Mouse (Mus musculus) T-helper 17 cell (primary cell): ENCODE measurements around the gene Ptprj.

Experiments used
- in situ Hi-C, 2 experiments: fragments of 300-600 bp; cut with MboI, MseI; formaldehyde crosslinking; loops; 1 replicate in 1 of 2; 2 replicates in 1 of 2; pipeline ENCODE4 v1.15.1; 2025; ENCODE audit warnings: high pct_unique_total_duplicates in 2 of 2

The Ptprj gene

GRCm38 (mm10) chr2:90560197-90560843 lies 20.1 kb downstream of the Ptprj start:
- in situ Hi-C loops: loop anchor here in 1 of 2 experiments (5.0 kb wide), 1 partner anchor 63 kb away; no protein-coding TSS in a partner anchor

DNA sequence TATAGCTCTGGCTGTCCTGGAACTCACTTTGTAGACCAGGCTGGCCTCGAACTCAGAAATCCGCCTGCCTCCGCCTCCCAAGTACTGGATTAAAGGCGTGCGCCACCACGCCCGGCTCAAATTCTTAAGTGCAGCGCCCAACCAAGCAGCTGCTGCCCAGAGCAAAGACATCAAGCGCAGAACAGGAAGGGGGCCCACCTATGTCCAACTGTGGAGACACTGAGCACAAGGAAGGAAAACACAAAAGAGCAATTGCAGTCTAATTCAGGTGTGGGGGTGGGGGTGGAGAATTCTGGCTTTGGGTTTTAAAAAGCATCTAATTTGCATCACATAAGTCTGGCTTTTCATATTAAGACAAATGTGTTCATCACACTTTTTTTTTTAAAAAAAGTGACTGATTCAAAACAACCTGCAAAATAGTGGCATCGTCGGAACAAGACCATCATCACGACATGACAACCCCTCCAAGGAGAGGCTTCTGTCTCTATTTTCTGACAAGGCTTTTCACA lies 20.7 kb downstream of the Ptprj start:
- in situ Hi-C loops: loop anchor here in 1 of 2 experiments (5.0 kb wide), 1 partner anchor 62 kb away; no protein-coding TSS in a partner anchor

DNA sequence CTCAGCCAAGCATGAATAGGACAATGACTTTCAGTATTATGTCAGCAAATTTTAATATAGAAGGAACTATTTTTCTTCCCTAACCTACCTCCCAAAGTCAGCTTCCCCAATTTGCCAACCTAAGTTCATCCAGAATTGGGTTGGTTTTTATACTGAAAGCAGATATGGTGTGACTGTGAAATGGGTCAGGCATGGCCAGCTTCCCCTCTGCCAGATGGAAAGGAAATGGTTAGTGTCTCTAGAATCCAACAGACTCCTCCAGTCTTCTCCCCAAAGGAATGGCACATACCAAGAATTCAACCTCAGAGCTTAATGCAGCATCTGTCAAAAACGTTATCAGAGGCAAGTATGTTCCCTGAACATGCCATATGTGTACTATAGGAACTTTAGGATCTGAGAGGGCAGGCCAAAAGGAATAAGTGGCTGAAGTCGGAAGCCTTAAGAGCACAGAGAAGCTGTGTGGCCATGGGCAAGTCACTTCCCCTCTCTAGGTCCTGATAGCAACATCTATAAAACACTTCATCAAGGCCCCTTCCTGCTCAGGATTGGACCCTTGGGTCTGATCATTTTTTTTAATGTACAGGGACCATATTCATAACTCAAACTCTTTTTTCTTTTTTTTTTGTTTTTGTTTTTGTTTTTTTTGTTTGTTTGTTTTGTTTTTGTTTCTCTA lies 21.3 kb downstream of the Ptprj start:
- in situ Hi-C loops: no loop called here

GRCm38 (mm10) chr2:90558361-90558760 lies 22.1 kb downstream of the Ptprj start:
- in situ Hi-C loops: no loop called here

- in situ Hi-C loops: no loop called here
These were observed 22.5 kb downstream of the Ptprj start for GRCm38 (mm10) chr2:90557913-90558312.

GRCm38 (mm10) chr2:90555744-90556143 lies 24.7 kb downstream of the Ptprj start:
- in situ Hi-C loops: no loop called here

DNA sequence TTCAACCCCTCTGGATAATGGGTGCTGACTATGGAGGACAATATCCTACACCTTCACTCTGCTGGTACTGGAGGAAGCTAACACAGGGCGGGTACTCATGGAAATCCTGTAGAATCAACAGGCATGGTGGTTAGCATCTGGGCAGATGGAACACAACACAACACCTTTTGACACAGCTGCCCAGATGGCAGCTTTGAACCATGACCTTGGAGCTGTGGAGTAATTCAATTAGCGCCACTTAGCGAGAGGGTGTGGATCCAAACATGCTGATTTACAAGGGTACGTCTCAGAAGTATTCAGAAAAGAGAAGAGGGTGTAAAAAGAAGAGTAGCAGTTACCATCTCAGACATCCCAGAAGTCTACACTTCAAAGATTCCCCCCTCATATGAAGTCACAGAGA lies 25.6 kb downstream of the Ptprj start:
- in situ Hi-C loops: loop anchor here in 1 of 2 experiments (5.0 kb wide), 1 partner anchor 83 kb away; no protein-coding TSS in a partner anchor

- in situ Hi-C loops: loop anchor here in 1 of 2 experiments (5.0 kb wide), 1 partner anchor 82 kb away; no protein-coding TSS in a partner anchor
These were observed 26.6 kb downstream of the Ptprj start for GRCm38 (mm10) chr2:90553861-90554260.

GRCm38 (mm10) chr2:90550656-90551055 lies 29.8 kb downstream of the Ptprj start:
- in situ Hi-C loops: loop anchor here in 1 of 2 experiments (5.0 kb wide), 1 partner anchor 78 kb away; no protein-coding TSS in a partner anchor

DNA sequence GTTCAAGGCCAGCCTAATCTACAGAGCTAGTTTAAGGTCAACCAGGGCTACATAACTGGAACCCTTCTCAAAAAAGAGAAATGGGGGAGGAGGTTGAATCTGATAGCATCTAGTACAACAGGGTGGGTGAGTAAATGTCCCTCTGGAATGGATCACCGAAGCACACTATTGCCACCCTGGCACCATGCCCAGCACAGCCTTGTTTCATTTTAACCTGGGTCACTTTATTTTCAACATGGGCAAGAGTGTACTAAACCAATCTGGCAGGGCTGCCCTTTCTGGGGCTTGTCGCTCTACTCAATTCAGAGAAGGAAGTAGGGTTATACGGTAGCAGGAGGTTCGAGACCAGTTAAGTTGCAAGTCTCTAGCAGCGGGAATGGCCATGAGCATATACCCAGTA lies 31.9 kb downstream of the Ptprj start:
- in situ Hi-C loops: loop anchor here (10.0 to 25.0 kb wide), 2 partner anchors 1166 to 1414 kb away; partner anchors contain the start of genes Atg13 (in 1 of the 2) and Harbi1 (in 1 of the 2)

- in situ Hi-C loops: loop anchor here (10.0 to 25.0 kb wide), 2 partner anchors 1168 to 1415 kb away; partner anchors contain the start of genes Atg13 (in 1 of the 2) and Harbi1 (in 1 of the 2)
These were observed 33.3 kb downstream of the Ptprj start for GRCm38 (mm10) chr2:90547144-90547609.

DNA sequence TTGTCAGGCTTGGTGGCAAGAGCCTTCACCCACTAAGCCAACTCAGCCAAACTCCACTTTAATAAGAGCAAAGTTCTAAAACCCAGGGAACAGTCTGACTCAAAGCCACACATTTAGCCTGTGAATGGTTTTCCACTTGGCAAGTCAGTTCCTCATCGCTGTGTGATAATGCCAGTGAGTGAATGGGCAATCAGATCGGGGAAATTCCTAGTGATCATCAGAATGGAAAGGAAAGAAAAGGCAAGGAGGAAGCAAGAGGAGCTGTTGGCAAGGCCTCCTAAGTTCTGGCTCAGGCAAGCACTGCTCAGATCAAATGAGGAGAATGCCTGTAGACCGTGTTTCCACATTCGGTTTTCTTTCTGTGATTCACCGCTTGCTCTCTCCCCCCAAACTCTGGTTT lies 35.2 kb downstream of the Ptprj start:
- in situ Hi-C loops: loop anchor here (10.0 to 25.0 kb wide), 2 partner anchors 1170 to 1417 kb away; partner anchors contain the start of genes Atg13 (in 1 of the 2) and Harbi1 (in 1 of the 2)

GRCm38 (mm10) chr2:90543989-90544388 lies 36.5 kb downstream of the Ptprj start:
- in situ Hi-C loops: loop anchor here (5.0 to 25.0 kb wide), 3 partner anchors 33 to 1418 kb away; partner anchors contain the start of genes Atg13 (in 1 of the 2) and Harbi1 (in 1 of the 2)

DNA sequence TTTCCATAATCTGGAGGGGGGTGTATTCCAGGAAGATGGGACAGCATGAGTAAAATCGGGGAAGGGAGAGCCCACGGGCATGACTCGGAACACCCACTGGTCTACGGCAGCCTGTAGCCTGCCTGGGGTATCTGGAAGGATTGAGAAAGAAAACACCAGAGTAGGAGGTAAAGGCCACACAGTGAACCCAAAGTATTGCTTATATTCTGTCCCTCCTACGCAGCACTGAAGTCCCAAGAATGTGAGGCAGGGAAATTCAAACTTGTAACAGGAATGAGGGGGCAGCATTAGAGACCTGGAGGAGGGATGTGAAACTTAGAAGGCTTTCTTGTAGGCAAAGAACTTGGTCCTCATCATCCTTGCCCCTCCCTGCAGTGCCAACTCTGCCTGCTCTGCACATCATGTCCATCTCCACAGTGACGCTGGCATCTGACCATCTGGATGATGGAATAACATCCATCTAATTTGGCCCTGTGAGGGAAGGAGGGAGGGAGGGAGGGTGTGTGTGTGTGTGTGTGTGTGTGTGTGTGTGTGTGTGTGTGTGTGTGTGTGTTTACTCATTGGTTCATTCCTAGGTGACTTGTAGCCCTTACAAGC lies 37.2 kb downstream of the Ptprj start:
- in situ Hi-C loops: loop anchor here (5.0 to 25.0 kb wide), 3 partner anchors 34 to 1419 kb away; partner anchors contain the start of genes Atg13 (in 1 of the 2) and Harbi1 (in 1 of the 2)

GRCm38 (mm10) chr2:90542656-90543055 lies 37.8 kb downstream of the Ptprj start:
- in situ Hi-C loops: loop anchor here (5.0 to 25.0 kb wide), 3 partner anchors 35 to 1420 kb away; partner anchors contain the start of genes Atg13 (in 1 of the 2) and Harbi1 (in 1 of the 2)

- in situ Hi-C loops: loop anchor here in 1 of 2 experiments (25.0 kb wide), 1 partner anchor 1423 kb away; no protein-coding TSS in a partner anchor
These were observed 41.2 kb downstream of the Ptprj start for GRCm38 (mm10) chr2:90539206-90539605.

DNA sequence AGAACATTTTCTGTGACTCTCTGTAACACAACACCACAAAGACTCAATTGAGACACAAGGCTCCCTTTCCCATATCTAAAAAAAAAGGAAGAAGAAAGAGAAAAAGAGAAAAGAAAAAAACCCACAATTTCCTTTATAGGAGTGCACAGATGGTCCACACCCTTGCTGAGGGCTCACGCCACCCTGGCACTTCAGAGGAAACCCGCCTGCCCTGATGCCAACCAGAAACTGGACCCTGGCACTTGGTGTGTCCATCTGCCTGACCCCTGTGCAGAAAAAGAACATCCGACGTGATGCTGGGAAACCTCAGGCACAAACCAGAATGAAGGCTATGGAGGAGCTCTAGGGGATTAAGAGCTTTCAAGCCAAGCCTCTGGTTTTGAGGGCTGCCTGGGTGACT lies 43.2 kb downstream of the Ptprj start:
- in situ Hi-C loops: loop anchor here in 1 of 2 experiments (25.0 kb wide), 1 partner anchor 1425 kb away; no protein-coding TSS in a partner anchor

GRCm38 (mm10) chr2:90536555-90536954 lies 43.9 kb downstream of the Ptprj start:
- in situ Hi-C loops: loop anchor here in 1 of 2 experiments (25.0 kb wide), 1 partner anchor 1426 kb away; no protein-coding TSS in a partner anchor

DNA sequence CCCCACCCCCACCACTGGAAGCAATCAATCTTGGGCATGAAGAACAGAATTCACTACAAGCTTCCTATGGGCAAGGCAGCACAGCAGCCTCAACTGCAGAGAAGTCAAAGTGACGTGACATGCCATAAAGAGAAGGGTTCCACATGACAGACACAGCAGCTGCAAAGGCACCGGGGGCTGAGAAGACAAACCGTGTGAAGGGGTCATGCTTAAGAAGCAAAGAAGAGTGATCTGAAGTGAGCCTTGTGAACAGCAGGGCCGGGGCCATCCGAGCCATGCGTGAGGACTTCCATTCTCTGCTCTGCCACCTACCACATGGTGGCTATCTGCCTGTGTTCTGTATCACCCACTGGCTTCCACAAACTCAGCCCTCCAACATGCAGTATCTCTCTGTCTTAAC lies 45.7 kb downstream of the Ptprj start:
- in situ Hi-C loops: loop anchor here in 1 of 2 experiments (25.0 kb wide), 1 partner anchor 1428 kb away; no protein-coding TSS in a partner anchor

DNA sequence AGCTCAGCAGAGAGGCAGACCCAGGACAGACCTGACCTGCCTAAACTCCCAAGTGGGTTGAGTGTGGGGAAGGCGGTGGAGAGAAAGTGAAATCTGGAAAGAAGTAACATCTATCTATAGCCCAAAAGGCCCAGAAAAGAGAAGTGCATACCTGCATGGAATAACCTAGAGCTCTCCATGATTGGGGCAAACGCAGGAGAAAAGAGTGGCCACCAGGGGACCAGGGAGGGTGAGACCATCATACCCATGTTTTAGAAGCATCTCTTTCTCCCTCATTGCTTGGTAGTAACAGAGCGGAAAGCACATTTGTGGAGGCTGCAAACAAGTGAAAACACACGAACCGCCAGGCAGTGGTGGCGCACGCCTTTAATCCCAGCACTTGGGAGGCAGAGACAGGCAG lies 46.5 kb downstream of the Ptprj start:
- in situ Hi-C loops: loop anchor here in 1 of 2 experiments (25.0 kb wide), 1 partner anchor 1428 kb away; no protein-coding TSS in a partner anchor

GRCm38 (mm10) chr2:90532095-90532494 lies 48.4 kb downstream of the Ptprj start:
- in situ Hi-C loops: loop anchor here in 1 of 2 experiments (25.0 kb wide), 1 partner anchor 1430 kb away; no protein-coding TSS in a partner anchor
